Mouse (Mus musculus): Measurements from ENCODE around the gene Tmem131l. TPM values are rescaled to one million over a fixed set of nuclear protein-coding genes. Genes with fewer than 3 reads are reported as not detected.

Tmem131l gene
- total RNA-seq, 2 experiments from 2014 or later, result 34.6 to 40.3 TPM

- intact Hi-C loops (cut with DNase I), result no loop called here
Measured at GRCm38 (mm10) chr3:84024512-84025072, 15.4 kb downstream of the Tmem131l start.

GRCm38 (mm10) chr3:84022723-84023122, 17.3 kb downstream of the Tmem131l start:
- no peak for DNase-seq (ENCODE audit: extremely low spot score in 1 of 2, low spot score in 2 of 2)
- intact Hi-C loops (cut with DNase I), result no loop called here

More at GRCm38 (mm10) chr3:84024512-84025072, 15.4 kb downstream of the Tmem131l start:
- no peak for DNase-seq (ENCODE audit: extremely low spot score in 1 of 2, low spot score in 2 of 2)

- DNase-seq (ENCODE audit: extremely low spot score in 1 of 2, low spot score in 2 of 2), result no peak
- intact Hi-C loops (cut with DNase I), result no loop called here
Measured at GRCm38 (mm10) chr3:84022201-84022584, 17.8 kb downstream of the Tmem131l start.

GRCm38 (mm10) chr3:84021217-84022200, 18.5 kb downstream of the Tmem131l start:
- intact Hi-C loops (cut with DNase I), result no loop called here
- DNase-seq (ENCODE audit: extremely low spot score in 1 of 2, low spot score in 2 of 2), result no peak

GRCm38 (mm10) chr3:84020528-84020927, 19.4 kb downstream of the Tmem131l start:
- intact Hi-C loops (cut with DNase I), result no loop called here
- no peak for DNase-seq (ENCODE audit: extremely low spot score in 1 of 2, low spot score in 2 of 2)

GRCm38 (mm10) chr3:84015484-84016016, 24.4 kb downstream of the Tmem131l start:
- intact Hi-C loops (cut with DNase I), result no loop called here
- DNase-seq (ENCODE audit: extremely low spot score in 1 of 2, low spot score in 2 of 2), result no peak

GRCm38 (mm10) chr3:84010995-84011663, 28.8 kb downstream of the Tmem131l start:
- intact Hi-C loops (cut with DNase I), result no loop called here
- DNase-seq (ENCODE audit: extremely low spot score in 1 of 2, low spot score in 2 of 2), result no peak

- intact Hi-C loops (cut with DNase I), result no loop called here
Measured at GRCm38 (mm10) chr3:84005989-84006388, 34.0 kb downstream of the Tmem131l start.

GRCm38 (mm10) chr3:84004330-84005090, 35.5 kb downstream of the Tmem131l start:
- no peak for DNase-seq (ENCODE audit: extremely low spot score in 1 of 2, low spot score in 2 of 2)
- intact Hi-C loops (cut with DNase I), result no loop called here

More at GRCm38 (mm10) chr3:84005989-84006388, 34.0 kb downstream of the Tmem131l start:
- DNase-seq (ENCODE audit: extremely low spot score in 1 of 2, low spot score in 2 of 2), result no peak

GRCm38 (mm10) chr3:84002433-84003090, 37.4 kb downstream of the Tmem131l start:
- intact Hi-C loops (cut with DNase I), result no loop called here
- DNase-seq (ENCODE audit: extremely low spot score in 1 of 2, low spot score in 2 of 2), result no peak

GRCm38 (mm10) chr3:83997563-83997962, 42.4 kb downstream of the Tmem131l start:
- peak in 1 of 2 experiments; percentile 29 for DNase-seq (ENCODE audit: extremely low spot score in 1 of 2, low spot score in 2 of 2)
- intact Hi-C loops (cut with DNase I), result no loop called here

GRCm38 (mm10) chr3:83997036-83997435, 42.9 kb downstream of the Tmem131l start:
- intact Hi-C loops (cut with DNase I), result no loop called here
- DNase-seq (ENCODE audit: extremely low spot score in 1 of 2, low spot score in 2 of 2), result no peak

- DNase-seq (ENCODE audit: extremely low spot score in 1 of 2, low spot score in 2 of 2), result no peak
- intact Hi-C loops (cut with DNase I), result no loop called here
Measured at GRCm38 (mm10) chr3:83996086-83996485, 43.9 kb downstream of the Tmem131l start.

GRCm38 (mm10) chr3:83995254-83995830, 44.6 kb downstream of the Tmem131l start:
- intact Hi-C loops (cut with DNase I), result no loop called here
- no peak for DNase-seq (ENCODE audit: extremely low spot score in 1 of 2, low spot score in 2 of 2)

GRCm38 (mm10) chr3:83994217-83994839, 45.6 kb downstream of the Tmem131l start:
- intact Hi-C loops (cut with DNase I), result no loop called here

GRCm38 (mm10) chr3:83993089-83993516, 46.9 kb downstream of the Tmem131l start:
- peak; percentile 47 to 48 for DNase-seq (ENCODE audit: extremely low spot score in 1 of 2, low spot score in 2 of 2)
- intact Hi-C loops (cut with DNase I), result no loop called here

More at GRCm38 (mm10) chr3:83994217-83994839, 45.6 kb downstream of the Tmem131l start:
- DNase-seq (ENCODE audit: extremely low spot score in 1 of 2, low spot score in 2 of 2), result peak in 1 of 2 experiments; percentile 47
